Mouse (Mus musculus) naive thymus-derived CD4-positive, alpha-beta T cell, adult 2 months (primary cell): ENCODE measurements at regions not wholly inside any gene's neighbourhood (a gene's known extent, or its start where the extent isn't known, plus 50 kb on each side); places are given as distances from the start of the nearest gene placed in this dataset.
"Not testable (repeated sequence)": the region's sequence is repeated elsewhere in the genome, so short reads cannot be mapped to it uniquely, and the experiment has no call there.

Source experiments
- DNase-seq: peaks from one replicate; pipeline ENCODE4 v3.0.0-alpha.2; 2011; ENCODE audit warnings: low read depth

GRCm38 (mm10) chr5:105358902-105359301 lies 56.7 kb upstream of the Lrrc8b start:
- DNase-seq, result no peak

GRCm38 (mm10) chr5:105356393-105356792 lies 59.2 kb upstream of the Lrrc8b start:
- not testable (repeated sequence) for DNase-seq

- peak; percentile 37 for DNase-seq
Observed at GRCm38 (mm10) chr5:105354041-105354440, 60.5 kb upstream of the Gbp6 start.

DNA sequence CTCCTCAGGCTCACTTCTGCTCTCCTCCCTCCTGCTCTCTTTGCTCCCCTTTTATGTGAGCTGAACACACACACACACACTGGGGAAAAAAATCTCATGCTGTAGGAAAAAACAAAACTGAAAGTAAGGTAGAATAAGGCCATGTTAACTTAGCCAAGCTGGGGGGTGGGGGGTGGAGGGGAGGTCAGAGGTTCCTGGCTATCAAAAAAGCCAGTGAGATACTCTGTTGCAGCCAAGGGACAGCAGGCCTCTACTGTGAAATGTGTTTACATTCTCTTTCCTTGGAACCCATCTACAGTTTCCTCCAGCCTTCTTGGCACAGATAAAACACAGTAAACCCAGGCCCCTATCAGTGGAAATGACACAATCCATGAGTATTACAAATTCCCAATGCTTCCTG lies 53.0 kb upstream of the Gbp6 start:
- peak; percentile 43 for DNase-seq

GRCm38 (mm10) chr5:105345953-105346352 lies 52.5 kb upstream of the Gbp6 start:
- DNase-seq, result peak; percentile 24

GRCm38 (mm10) chr5:105344808-105345732 lies 51.6 kb upstream of the Gbp6 start:
- peak; percentile 17 for DNase-seq

- DNase-seq, result not testable (repeated sequence)
Observed at GRCm38 (mm10) chr5:105343816-105344215, 50.3 kb upstream of the Gbp6 start.
